Mouse (Mus musculus) heart, postnatal 0 days (tissue): ENCODE results near the gene Phf2. TPM values are rescaled to one million over a fixed set of nuclear protein-coding genes. Genes with fewer than 3 reads are reported as not detected.
A peak's percentile ranks its signal among the peaks of the same experiment; 100 is the strongest.

Source experiments
- ATAC-seq: fragments of 200-750 bp; cut with Nextera tagmentation; 2 replicates; pipeline ENCODE4 v1.8.0; 2017; ENCODE audit warnings: low read depth, moderate number of reproducible peaks, moderate library complexity; ENCODE audit not compliant: insufficient read depth
- DNase-seq: peaks from one replicate; pipeline ENCODE4 v3.0.0-alpha.2; 2016; ENCODE audit warnings: low spot score
- H3K27ac ChIP-seq: fragments of 300-500 bp; sonication (generic); 2 replicates; pipeline ENCODE4 v1.5.1; 2014; ENCODE audit warnings: low read depth, mild to moderate bottlenecking
- H3K27me3 ChIP-seq: fragments of 300-500 bp; sonication (generic); 2 replicates; pipeline ENCODE4 v1.6.1; 2014; ENCODE audit warnings: low read length, mixed read lengths; ENCODE audit not compliant: control insufficient read depth, insufficient read depth
- H3K36me3 ChIP-seq: fragments of 300-500 bp; sonication (generic); replicated peaks from 2 replicates; pipeline ENCODE4 v1.6.1; 2014; ENCODE audit warnings: low read length, mixed read lengths; ENCODE audit not compliant: control insufficient read depth, insufficient read depth
- H3K4me1 ChIP-seq: fragments of 300-500 bp; sonication (generic); 2 replicates; pipeline ENCODE4 v1.6.1; 2014; ENCODE audit warnings: antibody characterized with exemption; ENCODE audit not compliant: control insufficient read depth, insufficient read depth
- H3K4me2 ChIP-seq: fragments of 300-500 bp; sonication (generic); 2 replicates; pipeline ENCODE4 v1.6.1; 2014; ENCODE audit warnings: low read depth, mild to moderate bottlenecking, low read length, moderate library complexity
- H3K4me3 ChIP-seq: fragments of 300-500 bp; sonication (generic); 2 replicates; pipeline ENCODE4 v1.5.1; 2014; ENCODE audit warnings: low read depth, low read length
- H3K9ac ChIP-seq: fragments of 300-500 bp; sonication (generic); replicated peaks from 2 replicates; pipeline ENCODE4 v1.6.1; 2014; ENCODE audit warnings: low read depth, low read length, mixed read lengths
- H3K9me3 ChIP-seq: fragments of 300-500 bp; sonication (generic); replicated peaks from 2 replicates; pipeline ENCODE4 v1.6.1; 2016; ENCODE audit warnings: low read length; ENCODE audit not compliant: control insufficient read depth
- CTCF ChIP-seq: IDR thresholded peaks from 2 replicates; pipeline ENCODE4 v1.5.1; 2016; ENCODE audit warnings: antibody characterized with exemption, control low read depth, low read depth
- EP300 ChIP-seq: IDR thresholded peaks from 2 replicates; pipeline ENCODE4 v1.6.1; 2016; ENCODE audit warnings: antibody characterized with exemption, low read depth
- WGBS: fragments of 180-500 bp; shearing (Covaris S2); extraction: QIAGEN DNeasy Blood & Tissue Kit; methylation state at CpG from one replicate; pipeline ENCODE4 v1.1.7; 2014; 5-methylcytosine and 5-hydroxymethylcytosine counted together
- polyA plus RNA-seq: library from polyadenylated mRNA; unstranded; fragments of >200 nt; fragmentation: Nextera tagmentation; extraction: Ambion mirVana; gene quantifications from 2 replicates; pipeline ENCODE4 v1.2.1, GENCODE M21; 2015
- total RNA-seq: library from RNA; depleted of rRNA; stranded (reverse); fragments of >200 nt; gene quantifications from 2 replicates; pipeline ENCODE4 v1.2.3, GENCODE M21; 2014; ENCODE audit warnings: low replicate concordance

The Phf2 gene
- total and polyA plus RNA-seq, 2 experiments from 2014 or later, result 2.6 to 12.7 TPM

- Histone ChIP-seq H3K9ac (no peak overlapping the region), H3K4me3 (no peak overlapping the region), H3K27ac (no peak overlapping the region), H3K9me3 (no peaks in the 10 kb centered on the region), H3K4me2 (no peak overlapping the region), H3K36me3 (no peaks in the 10 kb centered on the region), H3K27me3 (no peaks in the 10 kb centered on the region), H3K4me1 (peaks cover 21% of the 10 kb centered on the region)
- ATAC-seq (no peak), DNase-seq (no peak)
- whole genome bisulfite sequencing, result 75% methylated on average over 2 of the region's 2 CpGs
- no peak for TF ChIP-seq CTCF
- no peak for TF ChIP-seq EP300
Observed at GRCm38 (mm10) chr13:48850326-48850725, 20.6 kb downstream of the Phf2 start.

- H3K27me3 ChIP-seq, result no peaks in the 10 kb centered on the region
- peaks cover 20% of the 10 kb centered on the region for H3K4me1 ChIP-seq
- no peak overlapping the region for H3K4me2 ChIP-seq
- no peak overlapping the region for H3K9ac ChIP-seq
- no peak for TF ChIP-seq CTCF
- no peaks in the 10 kb centered on the region for H3K9me3 ChIP-seq
- 14% methylated on average over 3 of the region's 3 CpGs for WGBS
- peak overlapping the region; percentile 21; the same call in 1 of the 2 replicates for H3K27ac ChIP-seq
- no peak overlapping the region for H3K4me3 ChIP-seq
- ATAC-seq (no peak), DNase-seq (peak; percentile 37)
- no peaks in the 10 kb centered on the region for H3K36me3 ChIP-seq
Observed at GRCm38 (mm10) chr13:48849155-48849554, 21.8 kb downstream of the Phf2 start.

GRCm38 (mm10) chr13:48845308-48845707, 25.6 kb downstream of the Phf2 start:
- TF ChIP-seq CTCF (no peak), EP300 (no peak)
- Histone ChIP-seq H3K4me3 (no peak overlapping the region), H3K4me1 (peaks cover 17% of the 10 kb centered on the region; the same call in 1 of the 2 replicates), H3K9ac (no peak overlapping the region), H3K9me3 (no peaks in the 10 kb centered on the region), H3K27me3 (no peaks in the 10 kb centered on the region), H3K4me2 (no peak overlapping the region), H3K27ac (peak overlapping the region; percentile 1; the same call in 1 of the 2 replicates), H3K36me3 (no peaks in the 10 kb centered on the region)
- 18% methylated on average over 4 of the region's 4 CpGs for WGBS
- no peak; the same call in 1 of the 2 replicates for ATAC-seq
- DNase-seq, result peak; percentile 20

GRCm38 (mm10) chr13:48843530-48843929, 27.4 kb downstream of the Phf2 start:
- WGBS, result 86% methylated on average over 1 of the region's 1 CpGs
- Histone ChIP-seq H3K9me3 (no peaks in the 10 kb centered on the region), H3K36me3 (no peaks in the 10 kb centered on the region), H3K27me3 (no peaks in the 10 kb centered on the region), H3K4me2 (no peak overlapping the region), H3K4me1 (peaks cover 9% of the 10 kb centered on the region; the same call in 1 of the 2 replicates), H3K27ac (peak overlapping the region; percentile 11; the same call in 1 of the 2 replicates), H3K4me3 (no peak overlapping the region), H3K9ac (no peak overlapping the region)
- TF ChIP-seq EP300 (no peak), CTCF (no peak)
- DNase-seq (no peak), ATAC-seq (no peak)

GRCm38 (mm10) chr13:48841905-48842592, 28.9 kb downstream of the Phf2 start:
- Histone ChIP-seq H3K27ac (peak overlapping the region; percentile 5; the same call in 1 of the 2 replicates), H3K9ac (no peak overlapping the region), H3K27me3 (no peaks in the 10 kb centered on the region), H3K4me1 (peaks cover 9% of the 10 kb centered on the region; the same call in 1 of the 2 replicates), H3K4me3 (no peak overlapping the region), H3K4me2 (no peak overlapping the region), H3K9me3 (no peaks in the 10 kb centered on the region), H3K36me3 (no peaks in the 10 kb centered on the region)
- DNase-seq (no peak), ATAC-seq (no peak)
- no peak for TF ChIP-seq CTCF
- TF ChIP-seq EP300, result no peak
- WGBS, result 72% methylated on average over 5 of the region's 5 CpGs

- peaks cover 9% of the 10 kb centered on the region; the same call in 1 of the 2 replicates for H3K4me1 ChIP-seq
- no peak overlapping the region for H3K4me3 ChIP-seq
- no peaks in the 10 kb centered on the region for H3K9me3 ChIP-seq
- no peak overlapping the region for H3K27ac ChIP-seq
- no peak overlapping the region for H3K4me2 ChIP-seq
- ATAC-seq, result no peak
- DNase-seq, result no peak
- H3K27me3 ChIP-seq, result no peaks in the 10 kb centered on the region
- no peak overlapping the region for H3K9ac ChIP-seq
- TF ChIP-seq CTCF (no peak), EP300 (no peak)
- no peaks in the 10 kb centered on the region; the same call in 1 of the 2 replicates for H3K36me3 ChIP-seq
- WGBS, result 71% methylated on average over 2 of the region's 2 CpGs
Observed at GRCm38 (mm10) chr13:48838284-48838683, 32.6 kb downstream of the Phf2 start.
